Mouse (Mus musculus) spleen, adult 2 months (tissue): ENCODE data around the gene Slc7a5.

Source experiments
- CTCF ChIP-seq: fragments of 200-500 bp; IDR thresholded peaks from 2 replicates; pipeline ENCODE4 v1.5.1; 2011; ENCODE audit warnings: mild to moderate bottlenecking, inconsistent platforms; ENCODE audit not compliant: insufficient read depth, insufficient read length, insufficient replicate concordance; ENCODE audit errors: extremely low read depth
- POLR2A ChIP-seq: fragments of 200-500 bp; IDR thresholded peaks from 2 replicates; pipeline ENCODE4 v1.6.1; 2011; ENCODE audit warnings: low read depth, low read length, inconsistent platforms

DNA sequence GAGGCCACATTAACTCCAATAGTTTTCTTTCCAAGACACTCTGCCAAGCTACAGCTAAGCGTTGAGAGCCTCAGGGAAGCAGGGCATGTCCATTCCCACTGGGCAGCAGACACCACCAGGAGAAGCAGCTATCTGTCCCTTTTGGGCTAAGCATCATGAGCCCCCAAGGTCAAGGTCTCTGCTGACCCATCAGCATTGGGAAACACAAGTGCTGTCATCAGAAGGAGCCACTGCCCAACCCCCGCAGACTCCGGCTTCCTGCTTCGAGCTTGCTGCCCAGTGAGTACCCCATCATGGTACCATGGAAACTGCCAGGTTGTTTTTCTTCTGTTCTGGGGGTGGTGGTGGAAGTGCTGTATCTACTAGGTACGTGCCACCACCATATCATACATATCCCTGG lies 39.3 kb downstream of the Slc7a5 start:
- TF ChIP-seq POLR2A (no peak), CTCF (no peak)
